Mouse (Mus musculus) E14TG2a.4 (cell line): ENCODE measurements around the gene 4930578C19Rik.

Experiments
- CTCF ChIP-seq: conservative IDR thresholded peaks from 2 replicates; pipeline ENCODE4 v1.5.1; 2014; ENCODE audit warnings: low read length
- POU5F1 ChIP-seq: IDR thresholded peaks from 2 replicates; pipeline ENCODE4 v1.6.1; 2014; ENCODE audit warnings: low read length, borderline replicate concordance

DNA sequence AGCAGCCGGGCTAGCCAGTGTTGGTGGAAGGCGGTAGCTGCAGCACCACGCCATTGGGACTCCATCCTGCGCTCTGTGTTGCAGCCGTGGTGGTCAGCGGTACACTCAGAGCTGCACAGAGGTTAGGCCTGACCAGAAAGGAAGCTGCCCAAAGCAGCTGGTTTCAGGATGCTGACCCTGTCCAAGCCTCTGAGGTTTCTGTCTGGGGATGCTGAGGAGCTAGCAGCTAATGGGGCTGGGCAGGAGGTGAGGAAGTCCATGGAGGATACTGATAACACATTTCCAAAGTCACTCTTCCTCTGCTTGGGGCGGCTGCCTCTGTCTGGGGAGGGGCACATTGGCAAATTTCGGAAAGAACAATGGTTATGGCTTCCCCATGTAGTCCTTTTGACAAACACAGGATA, at the start of gene 4930578C19Rik:
- TF ChIP-seq CTCF (no peak), POU5F1 (no peak)
